Mouse (Mus musculus): ENCODE measurements around the gene Gch1.

DNA sequence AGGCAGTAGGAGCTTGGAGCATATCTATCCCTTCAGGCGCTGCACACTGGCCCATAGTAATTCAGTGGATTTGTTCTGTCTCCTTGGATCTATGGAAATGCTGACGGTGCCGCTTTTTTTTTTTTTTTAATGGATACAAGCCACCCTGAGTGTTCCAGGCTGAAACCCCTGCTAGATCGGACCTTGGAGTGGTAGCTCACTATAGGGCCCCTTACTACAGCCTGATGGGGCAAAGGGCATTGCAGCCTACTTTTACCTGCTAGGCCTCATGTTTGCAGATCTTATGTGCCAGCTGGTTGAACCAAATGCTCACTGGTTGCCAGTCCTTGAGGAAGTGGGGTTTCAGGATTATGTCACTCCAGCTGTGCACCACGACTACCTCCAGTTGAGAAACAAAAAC, 25.2 kb upstream of the Gch1 start:
- TF ChIP-seq CTCF (IDR thresholded peaks at IDR 0.05; ENCODE audit: low read depth) (no peak), EP300 (optimal IDR thresholded peaks at IDR 0.05) (no peak)
